Mouse (Mus musculus): ENCODE measurements around the gene Tnfrsf13b. TPM values are rescaled to one million over a fixed set of nuclear protein-coding genes. Genes with fewer than 3 reads are reported as not detected.
"Not testable (repeated sequence)": the region's sequence is repeated elsewhere in the genome, so short reads cannot be mapped to it uniquely, and the experiment has no call there.

The Tnfrsf13b gene
- polyA plus RNA-seq, 1 experiment from 2014 or later: 1.2 TPM

DNA sequence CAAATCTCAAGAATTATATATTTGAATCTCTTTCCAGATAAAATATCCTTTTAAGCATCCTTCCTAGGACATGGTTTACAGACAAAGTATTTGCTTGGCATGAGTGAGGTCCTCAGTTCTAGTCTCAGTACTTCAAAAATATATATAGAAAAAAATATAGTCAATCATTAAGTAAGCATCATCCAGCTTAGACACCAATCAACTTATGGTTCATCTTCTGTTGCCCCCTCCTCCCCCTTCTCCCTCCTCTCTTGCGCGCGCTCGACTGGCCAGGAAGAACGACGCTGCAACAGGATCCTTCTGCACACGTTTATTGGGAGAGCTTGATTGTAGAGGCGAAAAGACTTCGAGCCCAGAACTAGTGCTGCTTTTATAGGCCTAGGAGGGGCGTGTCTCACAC, 65.6 kb downstream of the Tnfrsf13b start:
- not testable (repeated sequence) for H3K4me1 ChIP-seq; H3K36me3 ChIP-seq; H3K27ac ChIP-seq (replicated peaks); H3K9me3 ChIP-seq (replicated peaks); H3K27me3 ChIP-seq (ENCODE audit: low read depth, poor library complexity, severe bottlenecking); H3K4me3 ChIP-seq; DNase-seq (ENCODE audit: low spot score)
- WGBS: 93% methylated on average over 8 of the region's 10 CpGs

DNA sequence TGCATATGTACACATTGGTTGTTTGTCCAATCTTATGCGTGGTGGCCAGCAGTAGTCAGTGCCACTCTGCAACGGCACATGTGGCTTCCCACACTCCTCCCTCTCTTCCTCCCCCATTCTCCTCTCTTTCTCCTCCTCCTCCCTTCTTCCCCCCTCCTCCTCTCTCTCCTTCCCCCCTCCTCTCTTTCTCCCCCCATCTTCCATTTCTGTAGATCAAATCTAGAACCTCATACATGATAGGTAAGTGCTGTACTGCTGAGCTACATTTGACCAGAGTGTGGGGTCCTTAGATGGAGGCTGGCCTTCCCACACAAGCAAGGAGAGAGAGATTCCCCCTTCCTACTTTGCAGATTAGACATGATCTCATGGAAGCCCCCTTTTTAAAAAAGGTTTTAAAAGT, 66.2 kb downstream of the Tnfrsf13b start:
- no peak overlapping the region for H3K27ac ChIP-seq (replicated peaks)
- H3K27me3 ChIP-seq (ENCODE audit: low read depth, poor library complexity, severe bottlenecking): 0 out of 2 replicates have a peak, but pooled peaks cover 9% of the 10 kb centered on the region
- H3K9me3 ChIP-seq (replicated peaks): no peaks in the 10 kb centered on the region
- 95% methylated on average over 2 of the region's 2 CpGs for WGBS
- H3K4me3 ChIP-seq: no peak overlapping the region
- H3K36me3 ChIP-seq: no peaks in the 10 kb centered on the region
- H3K4me1 ChIP-seq: no peaks in the 10 kb centered on the region
- DNase-seq (ENCODE audit: low spot score): no peak

DNA sequence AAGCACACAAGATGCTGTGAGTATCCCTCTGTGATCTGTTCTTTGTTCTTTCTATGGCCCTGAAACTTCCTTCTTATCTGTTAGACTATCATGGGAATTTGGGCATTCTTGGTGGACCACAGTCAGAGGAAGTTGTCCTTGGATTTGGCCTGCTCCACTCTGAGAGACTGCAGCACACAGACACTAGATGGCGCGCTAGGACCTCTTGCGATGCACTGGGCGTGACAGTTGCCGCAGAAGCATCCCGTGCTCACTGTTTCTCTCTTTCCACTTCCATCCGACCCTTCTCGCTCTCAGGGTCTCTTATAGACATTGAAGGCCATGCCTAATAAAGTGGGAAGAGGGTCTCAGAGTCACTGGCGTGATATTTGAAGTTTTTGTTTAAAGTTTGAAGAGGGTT, 66.8 kb downstream of the Tnfrsf13b start:
- H3K36me3 ChIP-seq: no peaks in the 10 kb centered on the region
- no peak overlapping the region for H3K4me3 ChIP-seq
- WGBS: 13% methylated on average over 9 of the region's 9 CpGs
- 0 out of 2 replicates have a peak, but pooled peaks cover 9% of the 10 kb centered on the region for H3K27me3 ChIP-seq (ENCODE audit: low read depth, poor library complexity, severe bottlenecking)
- peak; percentile 73 for DNase-seq (ENCODE audit: low spot score)
- H3K4me1 ChIP-seq: no peaks in the 10 kb centered on the region
- no peak overlapping the region for H3K27ac ChIP-seq (replicated peaks)
- H3K9me3 ChIP-seq (replicated peaks): no peaks in the 10 kb centered on the region

DNA sequence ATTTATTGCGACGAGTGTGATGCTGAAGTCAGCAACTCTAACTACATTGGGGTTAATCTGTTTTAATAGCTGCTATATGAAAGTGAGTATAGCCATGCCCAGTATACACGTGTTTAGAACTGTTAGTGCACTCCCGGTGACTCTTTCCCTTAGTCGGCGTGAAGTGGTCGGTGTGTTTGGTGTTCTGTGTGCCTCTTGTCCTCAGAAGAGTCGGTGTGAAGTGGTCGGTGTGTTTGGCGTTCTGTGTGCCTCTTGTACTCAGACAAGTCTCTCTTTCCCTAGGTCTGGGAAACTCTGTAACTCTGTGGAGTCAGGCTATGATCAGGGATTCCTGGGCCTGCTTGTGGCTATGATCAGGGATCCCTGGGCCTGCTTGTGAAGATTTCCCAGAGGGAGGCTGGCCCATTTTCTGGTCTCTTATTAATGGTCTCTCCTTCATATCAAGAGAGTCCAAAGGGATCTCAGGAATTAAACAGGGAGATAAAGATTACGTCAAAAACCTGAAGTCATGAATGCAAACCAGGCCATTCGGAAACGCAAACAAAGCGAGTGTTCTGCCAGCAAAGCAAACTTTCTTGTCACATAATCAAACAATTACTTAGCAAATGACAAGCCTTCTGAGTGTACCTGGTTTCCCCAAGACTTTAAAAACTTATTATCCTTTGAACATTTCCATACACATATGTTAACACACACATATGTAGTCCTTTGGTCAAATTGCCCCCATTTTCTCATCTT, 70.2 kb downstream of the Tnfrsf13b start:
- Histone ChIP-seq H3K27ac (replicated peaks) (no peak overlapping the region), H3K36me3 (no peaks in the 10 kb centered on the region), H3K9me3 (replicated peaks) (no peaks in the 10 kb centered on the region), H3K4me3 (no peak overlapping the region), H3K4me1 (no peaks in the 10 kb centered on the region), H3K27me3 (ENCODE audit: low read depth, poor library complexity, severe bottlenecking) (0 out of 2 replicates have a peak, but pooled peaks cover 9% of the 10 kb centered on the region)
- no peak for DNase-seq (ENCODE audit: low spot score)
- 84% methylated on average over 14 of the region's 14 CpGs for WGBS

DNA sequence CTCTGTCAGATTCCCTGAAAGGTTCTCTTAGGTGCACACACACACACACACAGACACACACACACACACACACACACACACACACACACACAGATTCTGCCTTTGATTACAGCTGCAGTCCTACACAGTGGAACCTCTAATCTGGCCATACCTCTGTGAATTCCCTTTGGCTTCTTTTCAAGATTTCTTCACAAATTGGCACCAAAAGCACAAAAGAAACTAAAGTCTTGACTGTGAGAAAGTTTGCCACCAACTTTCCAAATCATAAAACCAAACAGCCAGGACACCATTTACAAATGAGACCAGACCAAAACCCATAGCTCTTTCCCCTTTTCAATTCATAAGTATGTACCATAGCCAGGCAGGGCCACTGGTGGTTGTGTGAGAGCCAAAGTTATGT, 71.4 kb downstream of the Tnfrsf13b start:
- Histone ChIP-seq H3K4me3 (no peak overlapping the region), H3K27me3 (ENCODE audit: low read depth, poor library complexity, severe bottlenecking) (0 out of 2 replicates have a peak, but pooled peaks cover 9% of the 10 kb centered on the region), H3K9me3 (replicated peaks) (no peaks in the 10 kb centered on the region), H3K4me1 (no peaks in the 10 kb centered on the region), H3K27ac (replicated peaks) (no peak overlapping the region), H3K36me3 (no peaks in the 10 kb centered on the region)
- no peak for DNase-seq (ENCODE audit: low spot score)

Other genes starting within 250 kb of the Tnfrsf13b start
- gene Tmem11, start 247.5 kb upstream of the Tnfrsf13b start, polyA plus RNA-seq (2016; fragmentation: Nextera tagmentation; extraction: Ambion mirVana): 71.0 and 75.7 TPM in 2 replicates
- gene Natd1, start 212.0 kb upstream of the Tnfrsf13b start, polyA plus RNA-seq (2016; fragmentation: Nextera tagmentation; extraction: Ambion mirVana): 18.0 and 26.9 TPM in 2 replicates
- gene Map2k3, start 194.7 kb upstream of the Tnfrsf13b start, polyA plus RNA-seq (2016; fragmentation: Nextera tagmentation; extraction: Ambion mirVana): 55.7 and 65.1 TPM in 2 replicates
- gene Kcnj12, start 104.2 kb upstream of the Tnfrsf13b start, polyA plus RNA-seq (2016; fragmentation: Nextera tagmentation; extraction: Ambion mirVana): 0.53 and 0.62 TPM in 2 replicates
- gene Usp22, start 48.3 kb downstream of the Tnfrsf13b start, polyA plus RNA-seq (2016; fragmentation: Nextera tagmentation; extraction: Ambion mirVana): 201 and 251 TPM in 2 replicates
- not detected in 2 replicates for gene Aldh3a1, start 80.8 kb downstream of the Tnfrsf13b start, polyA plus RNA-seq (2016; fragmentation: Nextera tagmentation; extraction: Ambion mirVana)
- 19.7 and 22.3 TPM in 2 replicates for gene Aldh3a2, start 140.7 kb downstream of the Tnfrsf13b start, polyA plus RNA-seq (2016; fragmentation: Nextera tagmentation; extraction: Ambion mirVana)
- not detected in 2 replicates for gene Slc47a2, start 216.1 kb downstream of the Tnfrsf13b start, polyA plus RNA-seq (2016; fragmentation: Nextera tagmentation; extraction: Ambion mirVana)